Mouse (Mus musculus) right cerebral cortex, postnatal 14 days (tissue): ENCODE results near the gene Usp25.

Source experiments
- DNase-seq: peaks from one replicate; pipeline ENCODE4 v3.0.0; 2022

The Usp25 gene

DNA sequence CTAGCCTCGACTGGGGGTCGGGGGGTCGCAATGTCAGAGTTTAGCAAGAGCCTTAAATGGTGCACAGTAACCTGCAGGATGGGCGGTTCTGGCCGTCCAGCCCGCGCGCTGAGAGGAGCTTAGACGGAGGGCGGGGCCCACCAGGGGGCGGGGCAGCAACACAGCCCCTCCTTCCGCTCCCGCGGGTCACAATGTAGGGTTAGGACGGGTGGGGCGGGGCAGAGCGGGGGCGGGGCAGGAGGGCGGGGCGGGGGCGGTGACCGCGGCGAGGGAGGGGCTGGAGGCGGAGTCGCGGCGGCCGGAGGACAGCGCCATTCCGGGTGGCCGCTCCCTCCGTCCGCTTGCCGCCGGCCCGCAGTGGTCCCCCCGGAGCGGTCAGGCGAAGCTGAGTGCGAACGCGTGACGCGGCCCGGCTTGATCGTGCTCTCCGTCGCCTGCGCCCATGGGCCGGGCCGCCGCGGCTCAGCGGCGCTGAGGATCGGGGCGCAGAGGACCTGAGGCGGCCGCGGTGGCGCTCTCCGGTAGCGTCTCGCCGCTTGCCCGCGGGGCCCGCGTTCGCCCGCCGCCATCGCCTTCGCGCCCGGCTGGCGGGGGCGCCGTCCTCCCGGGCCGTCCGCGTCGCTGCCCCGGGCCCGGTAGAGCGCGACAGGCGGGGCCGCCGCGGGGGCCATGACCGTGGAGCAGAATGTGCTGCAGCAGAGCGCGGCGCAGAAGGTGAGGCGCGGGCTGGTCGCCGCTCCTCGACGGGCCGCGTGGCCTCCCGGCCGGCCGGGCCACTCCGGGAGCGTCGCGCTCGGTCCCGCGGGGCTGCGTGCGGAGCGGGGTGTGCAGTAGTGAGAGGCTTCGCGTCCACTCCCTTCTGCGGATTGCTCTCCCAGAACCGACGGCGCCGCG, at the start of gene Usp25:
Gene Usp25, plus strand, starts transcription at position 280 of the 894 bp plus-strand sequence.
- peak; percentile 78 for DNase-seq

DNA sequence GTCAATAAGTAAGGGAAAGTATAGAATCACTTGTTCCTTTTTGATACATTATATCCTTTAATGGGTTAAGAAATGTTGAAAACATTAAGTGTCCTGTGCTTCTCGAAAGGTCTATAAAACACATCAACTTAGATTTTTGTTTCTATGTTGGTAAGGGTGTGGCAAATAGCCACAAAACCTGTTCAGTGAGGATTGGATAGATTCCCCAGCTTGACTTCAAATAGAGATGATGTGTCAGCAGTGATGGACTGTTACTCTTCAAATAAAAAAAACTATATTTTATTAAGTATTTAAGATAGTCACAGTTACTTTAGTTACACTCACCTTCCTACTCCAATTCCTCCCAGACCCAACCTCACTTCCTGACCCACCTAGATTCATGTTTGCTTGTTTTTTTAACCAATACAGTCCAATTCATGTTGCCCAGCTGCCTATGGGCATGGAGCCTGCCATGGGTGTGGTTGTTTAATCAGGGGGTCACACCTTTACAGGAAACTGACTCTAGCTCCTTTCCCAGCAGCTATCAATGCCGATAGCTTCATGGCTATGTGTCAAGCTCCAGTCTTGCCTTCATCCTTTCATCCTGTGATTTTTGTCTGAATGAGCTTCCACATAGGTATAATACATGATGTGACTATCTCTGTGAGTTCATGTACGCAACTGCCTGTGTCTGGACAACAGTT, 45.8 kb upstream of the Usp25 start:
- no peak for DNase-seq

DNA sequence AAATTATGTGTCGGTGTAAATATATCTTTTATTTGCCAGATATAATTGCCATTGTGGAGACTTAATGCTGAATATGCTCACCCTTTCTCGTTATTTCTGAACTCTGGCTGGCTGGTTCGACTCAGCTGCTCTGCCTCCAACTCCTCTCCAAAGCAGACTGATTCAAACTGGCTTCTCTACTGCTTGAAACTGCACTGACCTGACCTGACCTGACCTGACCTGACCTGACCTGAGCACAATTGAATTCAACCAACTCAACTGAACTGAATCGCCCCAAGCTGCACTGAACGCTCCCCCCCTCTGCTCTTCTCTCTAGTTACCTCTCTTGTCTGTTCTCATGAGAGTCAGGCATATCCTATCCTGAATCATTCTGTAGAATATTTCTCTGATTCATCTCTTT, 42.3 kb upstream of the Usp25 start:
- DNase-seq = no peak

- no peak for DNase-seq
Measured at GRCm38 (mm10) chr16:76976787-76977430, 36.6 kb upstream of the Usp25 start.

DNA sequence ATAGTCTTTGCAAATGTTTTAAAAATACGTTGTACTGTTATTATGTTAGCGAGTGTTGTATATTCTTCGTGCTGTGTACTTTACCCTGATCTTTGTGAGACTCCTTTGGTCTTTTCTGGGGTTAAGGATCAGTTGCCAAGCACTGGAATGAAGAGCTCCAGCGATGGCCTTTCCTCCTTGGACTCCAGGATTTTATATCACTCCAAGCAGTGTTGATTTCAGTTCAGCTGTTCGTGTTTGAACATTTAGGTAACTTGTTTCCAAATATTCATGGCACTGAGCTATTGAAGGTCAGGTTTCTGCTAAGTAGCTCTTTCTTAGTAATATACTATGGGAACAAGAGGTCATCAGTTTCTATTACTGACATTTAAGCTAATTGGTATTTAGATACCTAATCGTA, 29.8 kb upstream of the Usp25 start:
- no peak for DNase-seq

- no peak for DNase-seq
Measured at GRCm38 (mm10) chr16:76987711-76988110, 25.8 kb upstream of the Usp25 start.

DNA sequence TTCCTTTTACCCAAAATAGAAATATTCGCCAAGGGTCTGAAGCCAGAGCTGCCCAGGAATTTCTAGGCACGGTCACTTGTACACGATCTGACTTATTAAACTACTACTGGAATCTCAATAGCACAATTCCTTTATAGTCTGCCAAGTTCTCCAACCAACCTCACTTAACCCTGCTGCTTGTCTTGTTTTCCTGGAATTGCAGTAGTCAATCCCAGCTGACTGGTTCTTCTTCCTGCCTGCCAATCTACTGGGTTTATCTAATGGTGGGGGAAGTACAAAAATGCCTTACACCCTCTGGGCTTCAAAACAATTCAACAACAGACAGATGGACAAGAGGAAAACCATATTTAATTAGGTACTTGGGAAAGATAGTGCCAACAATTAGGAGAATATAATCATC, 9.6 kb upstream of the Usp25 start:
- DNase-seq = no peak

- no peak for DNase-seq
Measured at GRCm38 (mm10) chr16:77009173-77009572, 4.3 kb upstream of the Usp25 start.

DNA sequence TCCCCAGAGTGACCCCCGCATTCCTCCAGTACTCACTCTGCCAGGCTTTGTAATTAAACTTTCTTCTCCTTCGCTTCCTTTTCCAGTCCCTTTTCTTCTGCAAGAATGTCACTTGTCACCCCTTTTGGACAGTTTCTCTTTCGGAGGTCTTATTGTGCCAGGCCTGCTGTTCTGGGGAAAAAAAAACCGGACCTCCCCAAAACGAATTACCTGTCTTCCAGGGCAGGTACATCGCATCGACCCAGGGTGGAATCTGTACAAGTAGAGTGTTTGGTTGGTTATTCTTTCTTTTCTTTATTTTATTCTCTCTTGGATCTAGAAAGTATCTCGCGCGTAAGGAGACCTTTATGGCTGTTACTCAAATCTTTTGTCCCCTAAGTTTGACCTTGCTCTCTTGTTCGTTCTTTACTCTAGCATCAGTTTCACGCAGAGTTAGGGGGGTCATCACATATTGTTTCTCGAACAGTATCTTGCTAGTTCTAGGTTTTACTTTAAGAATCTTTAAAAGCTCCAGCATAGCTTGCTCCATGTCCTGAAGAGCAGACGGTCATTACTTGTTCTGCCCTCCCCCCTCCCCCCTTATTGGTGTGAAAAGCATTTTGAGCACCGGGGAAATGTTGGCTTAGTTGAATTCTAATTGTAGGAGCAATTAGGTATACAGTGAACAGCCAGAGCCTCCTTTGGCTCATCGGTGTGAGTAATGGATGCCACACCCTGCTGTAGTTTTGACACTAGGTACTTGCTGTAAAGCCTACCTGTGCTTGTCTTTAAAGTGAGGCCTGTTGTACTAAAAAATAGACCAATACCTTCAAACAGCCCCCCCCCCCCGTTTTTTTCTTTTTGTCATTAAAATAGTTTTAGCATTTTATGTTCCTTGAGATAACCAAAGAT, 1.1 kb downstream of the Usp25 start:
- DNase-seq = no peak

GRCm38 (mm10) chr16:77015380-77016346, 2.2 kb downstream of the Usp25 start:
- DNase-seq = no peak

- no peak for DNase-seq
Measured at GRCm38 (mm10) chr16:77017931-77018330, 4.4 kb downstream of the Usp25 start.

GRCm38 (mm10) chr16:77020190-77020589, 6.7 kb downstream of the Usp25 start:
- no peak for DNase-seq

GRCm38 (mm10) chr16:77023627-77024379, 10.3 kb downstream of the Usp25 start:
- no peak for DNase-seq

GRCm38 (mm10) chr16:77026099-77026498, 12.6 kb downstream of the Usp25 start:
- no peak for DNase-seq

DNA sequence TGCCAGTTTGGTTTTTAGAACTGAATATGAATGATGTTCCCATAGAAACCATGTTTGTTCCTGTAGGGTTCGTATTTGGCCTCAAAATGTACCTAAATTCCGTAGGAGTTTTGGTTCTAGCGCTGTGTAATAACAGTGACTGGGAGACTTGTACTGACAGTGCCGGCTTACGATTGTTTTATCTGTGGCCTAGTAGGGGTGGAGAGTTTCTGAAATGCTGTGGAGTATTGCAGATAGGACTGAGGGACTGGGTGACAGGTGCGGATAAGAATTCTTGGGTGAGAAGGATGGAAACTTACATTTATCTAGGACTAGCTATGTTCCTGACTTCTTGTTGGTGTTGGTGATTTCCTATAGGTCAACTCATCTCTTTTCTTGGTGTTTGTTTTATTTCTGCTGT, 13.4 kb downstream of the Usp25 start:
- DNase-seq = no peak

GRCm38 (mm10) chr16:77027976-77028686, 14.6 kb downstream of the Usp25 start:
- no peak for DNase-seq

DNA sequence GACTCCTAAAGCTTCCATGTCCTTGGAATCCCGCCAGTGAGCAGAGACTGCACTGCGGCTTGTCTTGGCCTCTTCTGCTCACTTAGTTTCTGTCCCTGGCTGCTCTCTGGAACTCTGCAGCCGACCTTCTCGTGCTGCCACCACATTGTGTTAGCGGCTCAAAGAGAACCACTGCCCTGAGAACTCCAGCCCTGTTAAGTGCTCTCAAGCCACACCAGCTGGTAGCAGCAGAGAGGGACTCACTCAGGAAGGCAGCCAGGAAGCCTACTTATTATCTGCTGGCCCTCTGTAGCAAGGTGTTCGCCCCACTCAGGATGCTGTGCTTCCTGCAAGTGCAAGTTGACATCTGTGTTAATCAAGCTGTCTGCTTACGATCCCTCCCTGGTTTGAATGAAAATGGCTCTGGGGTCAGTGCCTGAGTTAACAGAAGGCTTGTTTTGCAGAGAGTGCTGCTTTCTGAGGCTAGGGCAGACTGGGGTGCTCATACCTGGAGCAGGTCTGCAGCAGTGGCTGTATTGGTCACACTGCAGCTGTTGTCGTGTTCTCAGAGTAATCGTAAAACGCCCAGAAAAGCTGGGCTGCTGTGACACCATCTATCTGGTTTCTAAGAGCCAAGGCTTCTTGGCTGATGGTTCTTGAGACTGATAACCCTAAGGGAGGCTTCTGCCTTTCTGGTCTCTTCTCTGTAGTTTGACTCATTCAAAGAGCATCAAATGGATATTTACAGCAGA, 15.3 kb downstream of the Usp25 start:
- DNase-seq = peak; percentile 27

GRCm38 (mm10) chr16:77030435-77030834, 16.9 kb downstream of the Usp25 start:
- DNase-seq = no peak

DNA sequence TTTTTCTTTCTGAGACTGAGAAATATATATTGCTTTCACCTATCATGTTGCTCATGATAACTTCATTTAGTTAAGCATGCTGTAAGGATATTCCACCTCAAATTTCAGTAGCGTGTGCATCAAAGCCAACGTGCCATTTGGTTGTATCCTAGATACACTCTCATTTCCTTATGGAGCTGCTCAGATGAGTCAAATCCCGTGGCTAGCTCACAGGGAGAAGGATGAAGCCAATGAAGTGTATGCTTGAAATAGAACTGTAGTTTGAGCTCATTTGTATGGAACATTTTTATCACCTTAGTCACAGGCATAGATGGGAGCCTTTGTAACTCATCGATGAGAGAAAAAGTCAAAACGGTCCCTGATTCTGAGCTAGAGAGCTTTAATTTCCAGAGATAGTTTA, 20.8 kb downstream of the Usp25 start:
- no peak for DNase-seq
